Mouse (Mus musculus) kidney, adult 18-20 months (tissue): ENCODE measurements around the gene Itga3.
"Not testable (repeated sequence)": the region's sequence is repeated elsewhere in the genome, so short reads cannot be mapped to it uniquely, and the experiment has no call there.

Source experiments
- DNase-seq: peaks from one replicate; pipeline ENCODE4 v3.0.0; 2021

Gene Itga3

GRCm38 (mm10) chr11:95027850-95028470, 48.6 kb downstream of the Itga3 start:
- no peak for DNase-seq

GRCm38 (mm10) chr11:95026849-95027248, 49.8 kb downstream of the Itga3 start:
- DNase-seq, result no peak

GRCm38 (mm10) chr11:95026090-95026542, 50.5 kb downstream of the Itga3 start:
- DNase-seq, result no peak

- no peak for DNase-seq
These were observed 51.2 kb downstream of the Itga3 start for GRCm38 (mm10) chr11:95025227-95026012.

- DNase-seq, result peak; percentile 69
These were observed 52.0 kb downstream of the Itga3 start for GRCm38 (mm10) chr11:95024439-95025184.

GRCm38 (mm10) chr11:95023481-95023880, 53.1 kb downstream of the Itga3 start:
- DNase-seq, result no peak

GRCm38 (mm10) chr11:95022237-95022992, 54.2 kb downstream of the Itga3 start:
- no peak for DNase-seq

- DNase-seq, result no peak
These were observed 61.1 kb downstream of the Itga3 start for GRCm38 (mm10) chr11:95015484-95015883.

GRCm38 (mm10) chr11:95012487-95012886, 64.1 kb downstream of the Itga3 start:
- DNase-seq, result no peak

GRCm38 (mm10) chr11:95012075-95012474, 64.5 kb downstream of the Itga3 start:
- no peak for DNase-seq

- no peak for DNase-seq
These were observed 65.2 kb downstream of the Itga3 start for GRCm38 (mm10) chr11:95011416-95011815.

- DNase-seq, result not testable (repeated sequence)
These were observed 65.7 kb downstream of the Itga3 start for GRCm38 (mm10) chr11:95010841-95011403.

- no peak for DNase-seq
These were observed 66.4 kb downstream of the Itga3 start for GRCm38 (mm10) chr11:95010141-95010739.

- peak; percentile 59 for DNase-seq
These were observed 67.0 kb downstream of the Itga3 start, which contains the start of gene Samd14 for GRCm38 (mm10) chr11:95009629-95010014. Gene Samd14 (plus strand): TSS chr11:95009879.

GRCm38 (mm10) chr11:95008661-95009628, 67.7 kb downstream of the Itga3 start:
- no peak for DNase-seq

GRCm38 (mm10) chr11:95007418-95007817, 69.2 kb downstream of the Itga3 start:
- no peak for DNase-seq

GRCm38 (mm10) chr11:95006525-95007219, 69.9 kb downstream of the Itga3 start:
- DNase-seq, result peak; percentile 77

- DNase-seq, result no peak
These were observed 70.6 kb downstream of the Itga3 start for GRCm38 (mm10) chr11:95006038-95006437.

- DNase-seq, result no peak
These were observed 71.7 kb downstream of the Itga3 start for GRCm38 (mm10) chr11:95004937-95005198.
